Mouse (Mus musculus) splenic B cell, adult 2 months (primary cell): Measurements from ENCODE around the gene T.
A peak's percentile ranks its signal among the peaks of the same experiment; 100 is the strongest.
"Not testable (repeated sequence)": the region's sequence is repeated elsewhere in the genome, so short reads cannot be mapped to it uniquely, and the experiment has no call there.

Experiments used
- DNase-seq: peaks from one replicate; pipeline ENCODE4 v3.0.0-alpha.2; 2011; ENCODE audit warnings: low read depth, low spot score
- H3K27me3 ChIP-seq: 2 replicates; pipeline ENCODE4 v1.6.1; 2012; ENCODE audit warnings: mild to moderate bottlenecking, low read length, moderate library complexity, mixed read lengths; ENCODE audit not compliant: control insufficient read depth, poor library complexity, insufficient read depth, severe bottlenecking
- H3K36me3 ChIP-seq: 2 replicates; pipeline ENCODE4 v1.6.1; 2012; ENCODE audit warnings: mild to moderate bottlenecking, low read length, moderate library complexity, mixed read lengths; ENCODE audit not compliant: control insufficient read depth, poor library complexity, insufficient read depth, severe bottlenecking

T gene

GRCm38 (mm10) chr17:8433978-8434960, at the start of gene T:
T (plus strand) TSS chr17:8434423.
- DNase-seq = no peak
- Histone ChIP-seq H3K27me3 (no peaks in the 10 kb centered on the region), H3K36me3 (no peaks in the 10 kb centered on the region)

GRCm38 (mm10) chr17:8385441-8385840, 48.8 kb upstream of the T start:
- Histone ChIP-seq H3K36me3 (no peaks in the 10 kb centered on the region), H3K27me3 (no peaks in the 10 kb centered on the region)
- DNase-seq = no peak

GRCm38 (mm10) chr17:8388463-8388862, 45.8 kb upstream of the T start:
- no peaks in the 10 kb centered on the region for H3K36me3 ChIP-seq

GRCm38 (mm10) chr17:8388990-8389789, 45.0 kb upstream of the T start:
- no peaks in the 10 kb centered on the region for H3K36me3 ChIP-seq
- DNase-seq = peak; percentile 22
- H3K27me3 ChIP-seq = no peaks in the 10 kb centered on the region

More at GRCm38 (mm10) chr17:8388463-8388862, 45.8 kb upstream of the T start:
- no peaks in the 10 kb centered on the region for H3K27me3 ChIP-seq
- peak; percentile 46 for DNase-seq

- no peak for DNase-seq
- Histone ChIP-seq H3K36me3 (no peaks in the 10 kb centered on the region), H3K27me3 (no peaks in the 10 kb centered on the region)
These were observed 44.5 kb upstream of the T start for GRCm38 (mm10) chr17:8389790-8390095.

GRCm38 (mm10) chr17:8390487-8390886, 43.7 kb upstream of the T start:
- DNase-seq = no peak
- H3K27me3 ChIP-seq = no peaks in the 10 kb centered on the region

GRCm38 (mm10) chr17:8396371-8396770, 37.9 kb upstream of the T start:
- no peaks in the 10 kb centered on the region for H3K36me3 ChIP-seq
- no peaks in the 10 kb centered on the region for H3K27me3 ChIP-seq
- no peak for DNase-seq

More at GRCm38 (mm10) chr17:8390487-8390886, 43.7 kb upstream of the T start:
- no peaks in the 10 kb centered on the region for H3K36me3 ChIP-seq

- no peak for DNase-seq
- H3K36me3 ChIP-seq = no peaks in the 10 kb centered on the region
- no peaks in the 10 kb centered on the region for H3K27me3 ChIP-seq
These were observed 36.3 kb upstream of the T start for GRCm38 (mm10) chr17:8397946-8398345.

GRCm38 (mm10) chr17:8403932-8404331, 30.3 kb upstream of the T start:
- H3K36me3 ChIP-seq, H3K27me3 ChIP-seq, DNase-seq: not testable (repeated sequence)

- no peak for DNase-seq
- no peaks in the 10 kb centered on the region for H3K27me3 ChIP-seq
- no peaks in the 10 kb centered on the region for H3K36me3 ChIP-seq
These were observed 27.9 kb upstream of the T start for GRCm38 (mm10) chr17:8406285-8406684.

GRCm38 (mm10) chr17:8408002-8408401, 26.2 kb upstream of the T start:
- DNase-seq, H3K27me3 ChIP-seq, H3K36me3 ChIP-seq: not testable (repeated sequence)

GRCm38 (mm10) chr17:8408589-8409295, 25.5 kb upstream of the T start:
- DNase-seq = no peak

GRCm38 (mm10) chr17:8410330-8410729, 23.9 kb upstream of the T start:
- no peak for DNase-seq

More at GRCm38 (mm10) chr17:8408589-8409295, 25.5 kb upstream of the T start:
- H3K27me3 ChIP-seq = no peaks in the 10 kb centered on the region
- no peaks in the 10 kb centered on the region for H3K36me3 ChIP-seq

GRCm38 (mm10) chr17:8413656-8414055, 20.6 kb upstream of the T start:
- no peaks in the 10 kb centered on the region for H3K36me3 ChIP-seq
- no peak for DNase-seq
- no peaks in the 10 kb centered on the region for H3K27me3 ChIP-seq

More at GRCm38 (mm10) chr17:8410330-8410729, 23.9 kb upstream of the T start:
- H3K36me3 ChIP-seq = no peaks in the 10 kb centered on the region
- H3K27me3 ChIP-seq = no peaks in the 10 kb centered on the region
